Mouse (Mus musculus): Measurements from ENCODE around the gene Opn4.
A peak's percentile ranks its signal among the peaks of the same experiment; 100 is the strongest.

Gene Opn4

DNA sequence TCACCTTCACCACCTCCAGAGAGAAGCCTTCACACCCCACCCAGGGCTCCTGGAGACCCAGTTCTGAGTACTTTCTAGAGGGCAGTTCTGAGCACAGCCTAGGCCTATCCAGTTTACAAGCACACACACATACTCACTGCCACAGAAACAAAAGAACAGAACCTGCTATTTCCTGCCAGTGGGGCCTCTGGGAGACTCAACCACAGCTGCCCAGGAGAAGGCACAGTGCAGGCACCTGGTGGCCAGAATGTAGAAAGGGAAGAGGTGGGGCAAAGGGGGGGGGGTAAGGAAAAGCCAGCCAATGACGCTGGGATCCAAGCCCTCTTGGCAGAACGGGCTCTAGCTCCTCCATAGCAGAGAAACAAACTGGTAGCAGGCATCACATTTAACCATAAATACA lies 37.5 kb downstream of the Opn4 start:
- DNase-seq (ENCODE audit: low spot score in 2 of 2), result no peak

DNA sequence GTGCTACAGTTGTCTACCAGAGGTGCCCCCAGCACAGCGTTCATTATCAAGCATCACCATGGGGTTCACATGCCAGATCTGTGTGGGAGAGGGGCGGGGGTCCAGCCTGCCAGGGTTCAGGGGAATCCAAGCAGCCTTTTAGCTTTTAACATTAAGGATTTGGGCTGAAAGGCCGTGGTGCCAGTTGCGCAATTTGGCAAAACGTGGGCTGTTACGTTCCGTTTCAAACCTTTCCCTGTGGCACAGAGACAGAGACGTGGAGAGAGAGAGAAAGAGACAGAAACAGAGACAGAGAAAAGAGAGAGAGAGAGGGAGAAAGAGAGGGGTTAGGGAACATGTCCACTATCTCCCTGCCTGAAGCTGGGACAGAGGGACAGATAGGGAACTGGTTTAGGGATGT lies 38.3 kb downstream of the Opn4 start:
- no peak for DNase-seq (ENCODE audit: low spot score in 2 of 2)

DNA sequence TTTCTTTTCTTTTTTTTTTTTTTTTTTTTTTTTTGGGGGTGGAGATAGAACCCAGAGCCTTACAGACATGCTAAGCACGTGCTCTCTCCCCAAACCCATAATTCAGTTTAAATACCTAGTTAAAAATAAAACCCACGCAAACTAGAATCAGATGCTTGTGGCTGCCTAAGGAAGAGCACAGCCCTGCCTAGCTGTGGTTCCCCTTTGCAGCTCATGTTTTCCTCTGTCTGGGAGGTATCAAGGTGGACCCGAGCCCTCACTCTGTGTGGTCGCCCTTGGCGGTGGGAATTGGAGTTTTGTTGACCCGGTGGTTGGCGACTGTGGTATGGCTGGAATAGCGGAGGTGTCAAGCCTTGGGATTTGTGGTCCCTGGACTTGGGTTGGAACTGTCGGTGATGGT lies 41.0 kb downstream of the Opn4 start:
- DNase-seq (ENCODE audit: low spot score in 2 of 2), result no peak

DNA sequence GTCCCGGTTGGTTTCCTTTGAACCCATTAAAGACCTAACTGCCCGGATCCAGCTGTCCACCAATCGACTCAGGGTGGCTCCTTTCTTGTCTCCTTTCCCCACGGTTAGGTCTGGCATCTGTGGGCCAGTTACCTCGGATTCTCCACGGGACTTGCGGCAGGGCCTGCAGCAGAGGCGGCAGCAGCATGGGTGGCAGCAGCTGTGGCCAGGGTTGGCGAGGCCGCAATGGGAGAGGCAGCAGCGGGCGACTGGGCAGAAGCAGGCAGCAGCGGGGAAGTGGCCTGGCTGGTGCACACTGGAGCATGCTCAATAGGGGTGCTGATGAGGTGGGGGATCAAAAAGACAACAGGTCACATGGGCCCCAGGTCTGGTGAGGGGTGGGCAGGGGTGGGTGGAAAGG lies 44.7 kb downstream of the Opn4 start:
- no peak for DNase-seq (ENCODE audit: low spot score in 2 of 2)

DNA sequence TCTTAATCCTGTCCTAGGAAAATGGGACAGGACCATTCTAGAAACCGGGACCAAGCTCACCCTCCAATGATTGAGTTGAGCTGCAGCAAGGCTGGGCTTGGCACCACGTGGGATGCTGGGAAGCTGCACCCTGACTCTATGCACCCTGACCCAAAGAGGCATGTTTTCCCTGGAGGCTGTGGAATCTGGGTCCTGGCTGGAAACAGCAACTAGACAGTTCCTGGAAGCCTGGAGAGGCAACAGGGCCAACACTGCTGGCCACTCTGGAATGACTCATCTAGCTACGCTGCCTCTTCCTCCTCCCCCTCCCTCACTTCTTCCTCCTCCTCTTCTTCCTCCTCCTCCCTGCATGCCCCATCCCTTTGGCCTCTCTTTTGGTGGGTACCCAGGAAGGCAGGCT lies 45.9 kb downstream of the Opn4 start:
- no peak for DNase-seq (ENCODE audit: low spot score in 2 of 2)

DNA sequence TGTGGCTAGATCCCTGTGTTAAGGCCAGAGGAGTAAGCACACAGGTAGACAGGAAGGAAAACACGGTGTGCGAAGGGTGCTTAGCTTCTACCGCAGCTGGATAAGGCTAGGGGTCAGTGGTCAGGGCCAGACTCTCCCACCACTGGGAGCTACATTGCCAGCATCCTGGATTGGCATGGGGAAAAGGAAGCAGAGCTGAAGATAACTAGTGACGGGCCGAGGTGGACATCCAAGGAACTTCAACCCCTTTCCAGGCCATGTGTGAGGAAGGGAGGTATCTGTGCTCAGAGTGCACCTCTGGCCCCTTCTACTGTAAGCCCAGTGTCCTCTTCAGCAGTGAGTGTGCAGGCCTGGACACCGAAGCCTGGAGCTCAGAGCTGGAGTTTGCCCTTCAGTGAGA lies 46.5 kb downstream of the Opn4 start:
- DNase-seq (ENCODE audit: low spot score in 2 of 2), result no peak

DNA sequence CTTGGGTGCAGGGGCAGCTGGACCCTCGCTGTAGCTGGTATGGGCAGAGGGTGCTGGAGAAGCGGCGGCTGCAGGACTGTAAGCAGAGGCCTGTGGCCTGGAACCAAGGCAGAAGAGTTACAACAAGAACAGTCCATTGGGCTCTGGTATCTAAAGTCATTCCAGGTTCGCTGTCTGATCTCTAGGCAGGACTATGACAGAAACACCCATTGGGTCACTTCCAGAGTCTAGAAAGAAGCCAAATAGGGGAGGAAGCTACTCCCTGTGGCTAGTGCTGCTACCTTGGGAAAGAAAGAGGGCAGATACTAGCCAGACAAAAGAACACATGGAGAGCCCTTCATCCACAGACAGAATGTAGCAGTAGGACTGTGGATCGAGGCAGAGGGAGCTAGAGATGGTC lies 47.7 kb downstream of the Opn4 start:
- no peak for DNase-seq (ENCODE audit: low spot score in 2 of 2)

DNA sequence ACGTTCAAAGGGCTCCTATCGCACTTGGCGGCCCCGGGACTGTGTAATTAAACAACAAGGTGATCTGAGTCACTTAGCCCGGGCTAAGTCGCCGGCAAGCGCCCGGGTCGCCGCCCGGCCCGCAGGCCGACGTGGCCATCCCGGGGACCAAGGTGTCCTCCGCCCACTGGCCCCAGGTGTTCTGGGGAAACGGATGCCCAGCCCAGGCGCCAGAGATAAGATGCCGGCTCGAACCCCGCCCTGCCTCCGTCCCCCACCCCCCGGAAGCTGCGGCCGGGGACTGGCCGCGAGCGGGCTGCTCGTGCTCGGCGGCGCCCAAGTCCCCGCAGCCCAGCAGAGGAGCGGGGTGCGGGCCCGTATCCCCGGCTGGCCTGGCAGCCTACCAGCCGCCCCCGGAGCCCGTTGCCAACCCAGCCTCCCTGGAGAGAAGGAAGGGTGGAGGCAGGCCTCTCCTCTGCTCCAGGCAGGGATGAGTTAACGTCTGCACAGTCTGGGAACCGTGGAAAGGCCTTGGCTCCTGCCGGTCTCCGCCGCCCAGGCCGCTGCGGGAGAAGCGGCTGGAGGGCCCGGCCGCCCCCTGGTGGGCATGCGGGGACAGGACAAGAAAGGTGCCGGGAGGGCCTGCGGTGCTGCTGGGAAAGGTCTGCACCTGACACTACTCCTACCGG lies 50.8 kb downstream of the Opn4 start:
- DNase-seq (ENCODE audit: low spot score in 2 of 2), result peak; percentile 19 to 45

DNA sequence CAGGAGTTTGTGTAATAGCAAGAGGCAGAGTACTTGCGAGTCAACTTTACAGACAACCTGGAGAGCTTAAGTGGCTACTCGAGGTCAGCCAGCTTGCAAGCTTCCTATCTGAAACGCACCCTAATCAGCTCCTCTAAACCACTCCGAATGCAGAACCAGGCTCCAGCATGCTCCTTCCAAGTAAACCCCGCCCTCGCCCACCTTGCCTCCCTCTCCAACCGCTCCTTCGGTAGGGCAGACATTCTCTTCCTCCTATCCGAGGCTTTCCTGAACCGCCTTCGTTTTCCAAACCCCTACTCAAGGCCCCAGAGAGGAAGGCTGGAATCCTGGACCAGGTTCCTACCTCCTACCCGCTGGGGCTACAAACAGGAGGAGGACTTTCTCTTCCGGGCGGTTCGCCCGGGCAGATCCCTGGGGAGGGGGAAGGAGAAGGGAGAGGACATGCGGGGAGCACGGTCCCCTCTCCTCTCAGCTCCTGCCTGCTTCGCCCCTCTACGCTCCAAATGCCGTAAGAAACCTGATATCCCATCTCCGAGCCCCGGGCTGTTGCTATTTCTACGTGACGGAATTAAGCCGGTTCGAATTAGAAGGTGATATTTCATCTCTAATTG lies 51.4 kb downstream of the Opn4 start:
- DNase-seq (ENCODE audit: low spot score in 2 of 2), result no peak

DNA sequence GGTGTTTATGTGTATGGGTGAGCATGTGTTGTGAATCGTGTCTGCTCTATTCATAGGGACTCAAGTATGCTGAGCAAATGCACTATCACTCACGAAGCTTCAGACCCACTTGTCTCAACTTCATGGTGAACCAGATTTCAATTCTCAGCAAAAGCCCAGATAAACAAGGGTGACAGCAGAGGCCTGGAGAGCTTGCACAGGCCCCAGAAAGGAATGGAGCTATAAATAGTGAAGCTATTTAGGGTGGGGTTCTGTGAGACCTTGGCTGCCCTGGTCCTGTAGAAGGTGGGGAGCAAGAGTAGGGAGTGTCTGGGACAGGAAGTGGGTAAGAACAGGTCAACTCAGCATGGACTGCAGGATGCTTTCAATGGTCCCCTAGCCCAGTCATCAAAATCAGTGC lies 55.4 kb downstream of the Opn4 start:
- no peak for DNase-seq (ENCODE audit: low spot score in 2 of 2)

DNA sequence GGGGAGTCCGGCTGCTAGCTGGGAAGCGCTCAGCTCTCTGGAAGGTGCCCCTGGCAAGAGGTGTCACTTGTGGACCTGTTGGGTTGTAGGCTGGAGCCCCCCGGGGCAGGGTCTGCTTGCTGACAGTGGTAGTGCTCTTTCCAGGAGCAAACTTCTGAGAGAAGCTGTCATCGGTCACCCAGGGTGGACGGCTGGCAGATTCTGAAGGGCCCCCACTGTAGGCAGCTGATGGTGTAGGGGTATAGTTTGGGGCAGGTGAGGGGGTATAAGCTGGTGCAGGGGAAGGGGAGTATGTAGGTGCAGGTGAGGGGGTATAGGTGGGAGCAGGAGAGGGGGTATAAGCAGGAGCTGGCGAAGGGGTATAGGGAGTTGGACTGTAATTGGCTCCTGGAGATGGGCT lies 55.9 kb downstream of the Opn4 start:
- DNase-seq (ENCODE audit: low spot score in 2 of 2), result no peak

DNA sequence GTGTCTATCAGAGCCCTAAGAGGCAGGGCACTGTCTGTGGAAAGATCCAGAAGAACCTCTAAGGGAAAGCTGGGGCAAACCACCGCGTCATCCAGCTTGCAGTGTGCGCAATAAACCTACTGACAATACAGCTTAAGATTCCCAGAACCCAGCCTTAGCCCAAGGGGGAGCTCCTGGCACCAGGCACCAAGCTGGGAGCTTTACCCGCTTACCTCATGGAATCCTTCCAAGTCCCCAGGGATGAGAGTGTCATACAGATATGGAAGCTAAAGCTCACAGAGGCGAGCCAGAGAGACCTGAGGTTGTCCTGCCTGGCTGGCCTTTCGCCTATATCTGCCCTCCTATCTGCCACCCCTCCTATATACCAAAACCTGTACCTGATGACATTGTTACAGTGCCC lies 56.3 kb downstream of the Opn4 start:
- DNase-seq (ENCODE audit: low spot score in 2 of 2), result no peak

DNA sequence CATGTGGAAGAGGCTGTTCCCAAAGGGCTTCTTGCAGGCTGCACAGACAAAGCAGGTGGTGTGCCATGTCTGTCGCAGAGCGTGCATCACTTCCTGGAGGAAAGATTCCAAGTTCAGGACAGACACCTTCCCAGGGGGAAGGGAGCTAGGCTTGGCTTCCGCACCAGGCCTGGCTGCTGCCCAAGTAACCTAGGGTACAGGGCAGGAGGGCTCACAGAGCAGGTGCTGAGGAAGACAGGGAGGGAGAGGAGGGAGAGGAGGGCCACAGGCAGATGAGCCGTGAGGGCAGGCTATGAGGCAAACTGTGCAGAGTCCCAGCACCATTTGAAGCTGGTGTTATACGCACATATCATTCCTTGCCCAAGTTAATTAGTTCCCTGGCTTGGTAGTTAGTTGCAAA lies 58.0 kb downstream of the Opn4 start:
- no peak for DNase-seq (ENCODE audit: low spot score in 2 of 2)

DNA sequence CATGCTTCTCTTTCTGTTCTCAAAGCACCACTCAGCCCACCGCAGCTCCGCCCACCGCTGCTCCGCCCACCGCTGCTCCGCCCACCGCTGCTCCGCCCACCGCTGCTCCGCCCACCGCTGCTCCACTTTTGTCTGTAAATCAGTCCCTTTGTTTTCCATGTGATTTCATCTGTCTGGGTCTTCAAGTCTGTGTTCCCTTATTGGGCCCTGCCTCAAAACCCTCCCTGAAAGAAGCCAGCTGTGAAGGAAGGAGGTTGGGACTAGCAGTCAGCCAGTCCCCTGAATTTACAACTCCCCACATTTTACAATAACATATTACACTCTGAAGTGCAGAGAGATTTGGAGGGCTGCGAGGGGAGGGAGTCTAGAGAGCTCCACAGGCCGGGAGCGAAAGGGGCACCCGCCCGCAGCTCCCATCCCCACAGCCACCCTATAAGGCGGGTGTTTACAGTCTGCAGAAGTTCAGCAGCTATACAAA lies 59.2 kb downstream of the Opn4 start:
- DNase-seq (ENCODE audit: low spot score in 2 of 2), result no peak
